Mouse (Mus musculus) small intestine, adult 2 months (tissue): ENCODE data around the gene Capn12.

ENCODE experiments used
- CTCF ChIP-seq: fragments of 200-500 bp; IDR thresholded peaks from 2 replicates; pipeline ENCODE4 v1.5.1; 2012; ENCODE audit warnings: low read depth, mild to moderate bottlenecking, control low read depth, inconsistent platforms, low read length, moderate library complexity, mixed read lengths; ENCODE audit not compliant: insufficient replicate concordance, insufficient read length; ENCODE audit errors: extremely low read depth
- POLR2A ChIP-seq: fragments of 200-500 bp; IDR thresholded peaks from 2 replicates; pipeline ENCODE4 v1.6.1; 2012; ENCODE audit warnings: low read depth, mild to moderate bottlenecking, control low read depth, inconsistent platforms, low read length, moderate library complexity

DNA sequence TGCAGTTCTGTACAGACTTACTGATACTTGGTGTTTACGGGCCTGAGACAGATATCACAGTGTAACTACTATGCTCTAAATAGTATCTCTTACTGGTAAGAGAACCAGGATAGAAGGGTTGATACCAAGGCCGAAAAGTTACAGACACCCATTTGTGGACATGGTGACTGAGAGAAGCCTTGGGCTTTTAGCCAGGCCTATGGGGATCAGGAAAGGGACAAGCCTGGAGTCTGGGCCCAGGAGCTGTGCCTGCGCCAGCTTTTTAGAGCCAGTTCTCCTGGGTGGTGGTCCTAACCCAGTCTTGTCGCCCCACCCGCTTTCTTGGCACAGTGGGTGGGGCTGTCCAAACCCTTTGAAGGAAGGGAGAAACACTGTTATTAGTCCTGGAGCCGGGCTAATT is 21.0 kb downstream of the Capn12 start:
- no peak for TF ChIP-seq POLR2A
- TF ChIP-seq CTCF = no peak
